Mouse (Mus musculus): Measurements from ENCODE around the gene Snrpe. TPM values are rescaled to one million over a fixed set of nuclear protein-coding genes. Genes with fewer than 3 reads are reported as not detected.
A peak's percentile ranks its signal among the peaks of the same experiment; 100 is the strongest.

Gene Snrpe
- polyA plus RNA-seq, 1 experiment from 2014 or later: 700 TPM

GRCm38 (mm10) chr1:133613817-133614216 lies 3.7 kb upstream of the Snrpe start:
- H3K27ac ChIP-seq: no peak overlapping the region
- no peak for ATAC-seq
- H3K4me2 ChIP-seq (replicated peaks): no peak overlapping the region
- H3K9me3 ChIP-seq: no peaks in the 10 kb centered on the region
- WGBS: 77% methylated on average over 3 of the region's 3 CpGs
- no peaks in the 10 kb centered on the region for H3K27me3 ChIP-seq
- peaks cover 17% of the 10 kb centered on the region; the same call in 1 of the 2 replicates for H3K36me3 ChIP-seq
- H3K4me3 ChIP-seq (replicated peaks): no peak overlapping the region
- H3K4me1 ChIP-seq (replicated peaks): peaks cover 7% of the 10 kb centered on the region
- no peak overlapping the region for H3K9ac ChIP-seq (replicated peaks)

GRCm38 (mm10) chr1:133611436-133611835 lies 1.3 kb upstream of the Snrpe start:
- Histone ChIP-seq H3K9ac (replicated peaks) (no peak overlapping the region), H3K4me2 (replicated peaks) (no peak overlapping the region), H3K9me3 (no peaks in the 10 kb centered on the region), H3K36me3 (peaks cover 21% of the 10 kb centered on the region), H3K4me1 (replicated peaks) (peaks cover 16% of the 10 kb centered on the region), H3K27me3 (no peaks in the 10 kb centered on the region), H3K27ac (no peak overlapping the region), H3K4me3 (replicated peaks) (no peak overlapping the region)
- no peak for ATAC-seq
- 90% methylated on average over 1 of the region's 1 CpGs for WGBS

- H3K4me1 ChIP-seq (replicated peaks): peaks cover 16% of the 10 kb centered on the region
- no peak overlapping the region for H3K4me3 ChIP-seq (replicated peaks)
- H3K9ac ChIP-seq (replicated peaks): no peak overlapping the region
- peaks cover 30% of the 10 kb centered on the region for H3K36me3 ChIP-seq
- WGBS: 59% methylated on average over 6 of the region's 6 CpGs
- no peaks in the 10 kb centered on the region for H3K27me3 ChIP-seq
- H3K9me3 ChIP-seq: no peaks in the 10 kb centered on the region
- no peak overlapping the region for H3K27ac ChIP-seq
- H3K4me2 ChIP-seq (replicated peaks): 0 out of 2 replicates have a peak overlapping the region, but pooled peaks have one; percentile 4
- no peak; the same call in 1 of the 2 replicates for ATAC-seq
These were observed 510 bp upstream of the Snrpe start for GRCm38 (mm10) chr1:133610601-133611000.

- no peak overlapping the region for H3K4me3 ChIP-seq (replicated peaks)
- no peak overlapping the region for H3K4me2 ChIP-seq (replicated peaks)
- no peak overlapping the region for H3K27ac ChIP-seq
- H3K36me3 ChIP-seq: peaks cover 72% of the 10 kb centered on the region
- no peak for ATAC-seq
- WGBS: 98% methylated on average over 4 of the region's 4 CpGs
- 0 out of 2 replicates have a peak, but pooled peaks cover 2% of the 10 kb centered on the region for H3K4me1 ChIP-seq (replicated peaks)
- no peak overlapping the region for H3K9ac ChIP-seq (replicated peaks)
- H3K9me3 ChIP-seq: no peaks in the 10 kb centered on the region
- H3K27me3 ChIP-seq: no peaks in the 10 kb centered on the region
These were observed 6.9 kb downstream of the Snrpe start for GRCm38 (mm10) chr1:133603174-133603573.

DNA sequence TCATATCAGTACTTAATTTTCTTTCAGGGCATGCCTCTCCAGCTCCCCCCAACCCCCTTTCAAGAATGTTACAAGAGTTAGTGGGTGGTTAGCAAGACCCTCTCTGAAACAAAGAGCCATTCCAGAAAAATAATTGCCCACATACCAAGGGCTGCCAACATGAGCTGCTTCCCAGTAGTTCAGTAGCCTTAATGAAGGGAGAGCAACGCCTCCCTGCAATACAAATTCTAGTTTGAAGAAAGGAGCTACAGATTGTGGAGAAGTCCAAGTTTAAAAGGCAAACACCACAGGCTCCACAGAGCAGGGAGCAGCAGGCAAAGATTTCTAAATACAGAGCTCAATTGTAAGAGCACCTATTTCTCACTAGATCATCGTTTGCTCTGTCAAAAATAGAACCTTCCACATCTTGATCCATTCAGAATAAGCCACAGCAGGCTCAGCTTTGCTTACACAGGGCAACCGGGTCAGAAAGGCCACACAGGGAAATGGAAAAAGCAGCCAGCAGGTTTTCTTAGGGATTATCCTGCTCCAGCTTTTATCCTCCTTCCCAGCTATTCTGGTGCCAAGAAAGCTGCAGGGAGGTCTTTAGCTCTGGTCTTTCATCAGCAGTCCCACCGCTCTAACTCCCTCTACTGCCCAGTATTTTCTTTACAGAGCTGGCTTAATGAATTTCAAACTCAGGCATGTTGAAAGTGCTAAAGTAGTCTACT lies 13.6 kb downstream of the Snrpe start:
- Histone ChIP-seq H3K9ac (replicated peaks) (peak overlapping the region; percentile 34), H3K27me3 (no peaks in the 10 kb centered on the region), H3K4me3 (replicated peaks) (no peak overlapping the region), H3K4me1 (replicated peaks) (peaks cover 16% of the 10 kb centered on the region), H3K36me3 (peaks cover 6% of the 10 kb centered on the region), H3K9me3 (no peaks in the 10 kb centered on the region), H3K27ac (peak overlapping the region; percentile 78), H3K4me2 (replicated peaks) (no peak overlapping the region)
- WGBS: under 1% methylated on average over 4 of the region's 4 CpGs
- peak; percentile 85 for ATAC-seq

GRCm38 (mm10) chr1:133585995-133586537 lies 24.0 kb downstream of the Snrpe start:
- Histone ChIP-seq H3K27ac (no peak overlapping the region), H3K36me3 (no peaks in the 10 kb centered on the region), H3K27me3 (no peaks in the 10 kb centered on the region), H3K9me3 (no peaks in the 10 kb centered on the region), H3K4me1 (replicated peaks) (no peaks in the 10 kb centered on the region), H3K4me2 (replicated peaks) (no peak overlapping the region), H3K9ac (replicated peaks) (no peak overlapping the region), H3K4me3 (replicated peaks) (no peak overlapping the region)
- WGBS: 74% methylated on average over 6 of the region's 6 CpGs
- ATAC-seq: no peak

- H3K27ac ChIP-seq: no peak overlapping the region
- H3K27me3 ChIP-seq: no peaks in the 10 kb centered on the region
- H3K4me2 ChIP-seq (replicated peaks): no peak overlapping the region
- H3K9ac ChIP-seq (replicated peaks): no peak overlapping the region
- no peak overlapping the region for H3K4me3 ChIP-seq (replicated peaks)
- H3K4me1 ChIP-seq (replicated peaks): no peaks in the 10 kb centered on the region
- 93% methylated on average over 11 of the region's 11 CpGs for WGBS
- ATAC-seq: no peak
- no peaks in the 10 kb centered on the region for H3K36me3 ChIP-seq
- peaks cover 1% of the 10 kb centered on the region for H3K9me3 ChIP-seq
These were observed 38.8 kb downstream of the Snrpe start for GRCm38 (mm10) chr1:133571293-133571692.

Other genes with a start within 250 kb of the Snrpe start
- 7.3 and 7.6 TPM in 2 replicates for gene Etnk2, start 246.7 kb downstream of the Snrpe start, polyA plus RNA-seq (2015; fragmentation: Nextera tagmentation; extraction: Ambion mirVana)
- gene Sox13, start 185.9 kb downstream of the Snrpe start, polyA plus RNA-seq (2015; fragmentation: Nextera tagmentation; extraction: Ambion mirVana): 12.5 and 13.9 TPM in 2 replicates
- gene Zbed6, start 50.6 kb upstream of the Snrpe start, polyA plus RNA-seq (2015; fragmentation: Nextera tagmentation; extraction: Ambion mirVana): not detected in 2 replicates
- gene Gm38394, start 51.0 kb upstream of the Snrpe start, polyA plus RNA-seq (2015; fragmentation: Nextera tagmentation; extraction: Ambion mirVana): 3.5 TPM in 2 replicates
- gene Lax1, start 79.8 kb upstream of the Snrpe start, polyA plus RNA-seq (2015; fragmentation: Nextera tagmentation; extraction: Ambion mirVana): 0.07 TPM in 1 of 2 replicates, not detected in the other
- 7.8 and 8.2 TPM in 2 replicates for gene Atp2b4, start 190.8 kb upstream of the Snrpe start, polyA plus RNA-seq (2015; fragmentation: Nextera tagmentation; extraction: Ambion mirVana)